Mouse (Mus musculus) forebrain, embryonic 16.5 days (tissue): ENCODE results near the gene Tdp1. TPM values are rescaled to one million over a fixed set of nuclear protein-coding genes. Genes with fewer than 3 reads are reported as not detected.

Source experiments
- ATAC-seq: fragments of 200-750 bp; cut with Nextera tagmentation; 2 replicates; pipeline ENCODE4 v1.8.0; 2017; ENCODE audit warnings: mild to moderate bottlenecking, moderate library complexity
- H3K27ac ChIP-seq: fragments of 300-500 bp; sonication (generic); 2 replicates; pipeline ENCODE4 v1.5.1; 2014; ENCODE audit warnings: low read length, control low read depth
- H3K27me3 ChIP-seq: fragments of 300-500 bp; sonication (generic); replicated peaks from 2 replicates; pipeline ENCODE4 v1.6.1; 2014; ENCODE audit warnings: low read length; ENCODE audit not compliant: control insufficient read depth, insufficient read depth
- H3K36me3 ChIP-seq: fragments of 300-500 bp; sonication (generic); 2 replicates; pipeline ENCODE4 v1.6.1; 2014; ENCODE audit not compliant: control insufficient read depth, insufficient read depth
- H3K4me1 ChIP-seq: fragments of 300-500 bp; sonication (generic); replicated peaks from 2 replicates; pipeline ENCODE4 v1.6.1; 2014; ENCODE audit warnings: low read length; ENCODE audit not compliant: control insufficient read depth, insufficient read depth
- H3K4me2 ChIP-seq: fragments of 300-500 bp; sonication (generic); 2 replicates; pipeline ENCODE4 v1.6.1; 2014; ENCODE audit warnings: mild to moderate bottlenecking, low read length, control low read depth
- H3K4me3 ChIP-seq: fragments of 300-500 bp; sonication (generic); replicated peaks from 2 replicates; pipeline ENCODE4 v1.5.1; 2014; ENCODE audit warnings: mild to moderate bottlenecking, low read length, control low read depth
- H3K9ac ChIP-seq: fragments of 300-500 bp; sonication (generic); replicated peaks from 2 replicates; pipeline ENCODE4 v1.6.1; 2014; ENCODE audit warnings: low read depth, low read length, control low read depth
- H3K9me3 ChIP-seq: fragments of 300-500 bp; sonication (generic); 2 replicates; pipeline ENCODE4 v1.6.1; 2016; ENCODE audit warnings: low read length; ENCODE audit not compliant: control insufficient read depth
- WGBS: fragments of 180-500 bp; shearing (Covaris S2); extraction: QIAGEN DNeasy Blood & Tissue Kit; methylation state at CpG from one replicate; pipeline ENCODE4 v1.1.7; 2014; 5-methylcytosine and 5-hydroxymethylcytosine counted together
- polyA plus RNA-seq: library from polyadenylated mRNA; unstranded; fragments of >200 nt; fragmentation: Nextera tagmentation; extraction: Ambion mirVana; gene quantifications from 2 replicates; pipeline ENCODE4 v1.2.1, GENCODE M21; 2015

Tdp1 gene
- polyA plus RNA-seq, 1 experiment from 2014 or later = 73.7 TPM

DNA sequence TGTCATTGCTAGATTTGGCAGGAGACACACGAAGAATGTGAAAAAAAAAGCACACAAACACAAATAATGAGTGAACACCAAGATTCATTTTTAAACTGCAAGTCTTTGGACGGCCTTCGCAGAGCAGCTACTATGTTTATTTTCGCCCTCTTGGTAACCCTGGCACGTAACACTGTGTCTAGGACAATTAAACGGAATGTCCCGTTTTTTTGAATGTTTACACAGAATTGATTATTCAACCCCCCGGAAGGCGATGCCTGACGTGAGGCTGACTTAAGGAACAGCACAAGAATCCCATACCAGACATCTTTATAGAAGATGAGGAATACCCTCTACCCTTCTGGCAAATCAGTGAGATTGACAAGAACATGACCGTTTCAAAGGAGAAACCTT, 608 bp upstream of the Tdp1 start:
- Histone ChIP-seq H3K4me3 (peak overlapping the region; percentile 80), H3K9me3 (no peaks in the 10 kb centered on the region), H3K4me1 (peaks cover 19% of the 10 kb centered on the region), H3K4me2 (peak overlapping the region; percentile 95), H3K27ac (peak overlapping the region; percentile 87), H3K27me3 (no peaks in the 10 kb centered on the region), H3K36me3 (no peaks in the 10 kb centered on the region), H3K9ac (peak overlapping the region; percentile 53)
- peak; percentile 28 for ATAC-seq
- WGBS = 0% methylated on average over 11 of the region's 11 CpGs

DNA sequence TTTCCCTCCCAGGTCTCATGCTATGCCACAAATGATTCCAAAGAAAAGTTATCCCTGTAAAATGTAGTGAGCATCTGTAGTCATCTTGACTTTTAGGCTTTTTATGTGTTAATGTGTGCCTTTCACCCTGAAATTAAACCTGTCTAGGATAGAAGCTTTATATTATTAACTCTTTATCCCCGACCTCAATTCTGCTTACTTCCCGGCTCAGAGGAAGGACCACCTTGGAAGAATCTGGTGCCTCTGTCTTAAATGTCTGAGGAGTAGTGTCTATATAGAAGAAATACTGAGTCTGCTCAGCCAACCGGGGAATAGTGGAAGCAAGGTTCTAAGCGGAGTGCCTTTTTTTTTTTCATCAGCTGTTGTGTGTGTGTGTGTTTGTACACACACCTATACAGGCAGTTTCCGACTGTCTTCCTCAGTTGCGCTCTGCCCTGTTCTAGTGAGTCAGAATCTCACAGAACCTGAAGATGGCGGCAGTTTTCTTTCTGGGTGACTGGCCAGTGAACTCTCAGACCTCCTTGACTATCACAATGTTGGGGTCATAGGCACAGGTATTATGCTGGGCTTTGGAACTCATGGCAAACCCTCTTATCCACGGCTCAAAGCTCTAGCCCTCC, 1.1 kb downstream of the Tdp1 start:
- Histone ChIP-seq H3K4me1 (peaks cover 19% of the 10 kb centered on the region), H3K27ac (no peak overlapping the region), H3K27me3 (no peaks in the 10 kb centered on the region), H3K4me3 (peak overlapping the region; percentile 80), H3K9ac (peak overlapping the region; percentile 91), H3K9me3 (no peaks in the 10 kb centered on the region), H3K4me2 (peak overlapping the region; percentile 76), H3K36me3 (0 out of 2 replicates have a peak, but pooled peaks cover 3% of the 10 kb centered on the region)
- whole genome bisulfite sequencing = 29% methylated on average over 8 of the region's 8 CpGs
- ATAC-seq = no peak

DNA sequence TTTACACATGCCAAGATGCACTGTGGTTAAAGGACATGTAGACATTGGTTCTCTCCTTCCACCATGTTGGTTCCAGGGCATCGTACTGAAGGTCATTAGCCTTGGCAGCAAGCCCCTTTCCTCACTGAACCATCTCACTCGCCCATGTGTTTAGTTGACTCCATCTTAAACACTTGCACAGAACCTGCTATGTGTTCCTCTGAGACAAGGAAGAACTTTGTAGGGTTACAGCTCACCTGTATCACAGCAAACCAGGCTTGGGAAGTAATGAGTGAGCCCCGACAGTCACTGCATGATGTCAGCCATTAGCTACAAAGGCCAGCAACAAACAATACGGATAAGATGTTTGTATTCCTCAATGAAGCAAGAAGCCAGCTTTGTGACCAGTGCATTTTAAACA, 13.5 kb downstream of the Tdp1 start:
- no peak overlapping the region for H3K4me2 ChIP-seq
- H3K4me1 ChIP-seq = no peaks in the 10 kb centered on the region
- H3K9me3 ChIP-seq = no peaks in the 10 kb centered on the region
- no peaks in the 10 kb centered on the region for H3K27me3 ChIP-seq
- no peak overlapping the region for H3K9ac ChIP-seq
- no peak overlapping the region for H3K27ac ChIP-seq
- 85% methylated on average over 4 of the region's 4 CpGs for WGBS
- ATAC-seq = no peak
- H3K36me3 ChIP-seq = peaks cover 33% of the 10 kb centered on the region; the same call in 1 of the 2 replicates
- H3K4me3 ChIP-seq = no peak overlapping the region

DNA sequence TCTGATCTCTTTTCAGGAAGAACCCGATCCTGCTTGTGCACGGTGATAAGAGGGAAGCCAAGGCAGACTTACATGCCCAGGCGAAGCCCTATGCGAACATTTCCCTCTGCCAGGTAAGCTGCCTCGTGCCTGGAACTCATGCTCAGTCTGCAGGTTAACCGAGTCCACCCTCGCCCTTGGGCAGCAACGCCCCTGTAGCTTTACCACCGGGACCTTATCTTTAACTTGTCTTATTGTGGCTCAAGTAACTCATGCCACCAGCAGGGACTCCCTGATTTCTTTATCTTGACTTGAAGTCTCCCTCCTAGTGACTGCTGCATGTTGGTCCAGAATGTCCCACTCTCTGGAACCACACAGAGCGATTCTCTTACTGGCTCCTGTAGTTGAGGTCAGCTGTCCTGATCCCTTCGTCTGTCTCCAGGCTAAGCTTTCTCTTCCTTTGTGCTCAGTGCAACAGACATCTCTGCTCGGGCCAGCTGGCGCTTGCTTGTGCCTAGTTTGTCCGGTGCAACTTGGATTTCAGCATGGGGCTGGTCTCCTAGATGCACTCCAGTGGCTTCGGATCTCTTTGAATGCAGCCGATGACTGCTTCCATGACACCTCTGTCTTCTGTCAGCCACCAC, 14.0 kb downstream of the Tdp1 start:
- Histone ChIP-seq H3K4me1 (no peaks in the 10 kb centered on the region), H3K9me3 (no peaks in the 10 kb centered on the region), H3K9ac (no peak overlapping the region), H3K36me3 (peaks cover 28% of the 10 kb centered on the region; the same call in 1 of the 2 replicates), H3K4me3 (no peak overlapping the region), H3K27ac (no peak overlapping the region), H3K4me2 (no peak overlapping the region), H3K27me3 (no peaks in the 10 kb centered on the region)
- ATAC-seq = no peak
- WGBS = 90% methylated on average over 16 of the region's 16 CpGs

DNA sequence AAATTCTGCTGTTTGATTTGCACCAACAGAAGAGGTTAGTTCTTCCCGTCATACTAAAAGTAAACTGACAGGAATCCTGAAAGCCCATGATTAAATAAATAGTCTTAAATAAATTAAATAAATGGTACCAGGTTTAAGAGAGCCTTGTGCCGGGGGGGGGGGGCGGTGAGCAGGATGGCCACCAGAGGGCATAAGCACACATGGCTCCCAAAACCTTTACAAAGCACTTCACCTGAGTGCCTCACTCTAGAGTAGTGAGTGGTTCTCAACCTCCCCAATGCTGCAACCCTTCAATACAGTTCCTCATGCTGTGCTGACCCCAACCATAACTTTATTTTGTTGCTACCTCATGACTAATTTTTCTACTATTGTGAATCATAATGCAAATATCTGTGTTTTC, 15.7 kb downstream of the Tdp1 start:
- H3K36me3 ChIP-seq = peaks cover 24% of the 10 kb centered on the region; the same call in 1 of the 2 replicates
- no peak overlapping the region for H3K9ac ChIP-seq
- 88% methylated on average over 1 of the region's 3 CpGs for WGBS
- no peak overlapping the region for H3K4me3 ChIP-seq
- no peak overlapping the region for H3K4me2 ChIP-seq
- no peaks in the 10 kb centered on the region for H3K9me3 ChIP-seq
- no peaks in the 10 kb centered on the region for H3K4me1 ChIP-seq
- H3K27ac ChIP-seq = no peak overlapping the region
- no peaks in the 10 kb centered on the region for H3K27me3 ChIP-seq
- no peak for ATAC-seq

DNA sequence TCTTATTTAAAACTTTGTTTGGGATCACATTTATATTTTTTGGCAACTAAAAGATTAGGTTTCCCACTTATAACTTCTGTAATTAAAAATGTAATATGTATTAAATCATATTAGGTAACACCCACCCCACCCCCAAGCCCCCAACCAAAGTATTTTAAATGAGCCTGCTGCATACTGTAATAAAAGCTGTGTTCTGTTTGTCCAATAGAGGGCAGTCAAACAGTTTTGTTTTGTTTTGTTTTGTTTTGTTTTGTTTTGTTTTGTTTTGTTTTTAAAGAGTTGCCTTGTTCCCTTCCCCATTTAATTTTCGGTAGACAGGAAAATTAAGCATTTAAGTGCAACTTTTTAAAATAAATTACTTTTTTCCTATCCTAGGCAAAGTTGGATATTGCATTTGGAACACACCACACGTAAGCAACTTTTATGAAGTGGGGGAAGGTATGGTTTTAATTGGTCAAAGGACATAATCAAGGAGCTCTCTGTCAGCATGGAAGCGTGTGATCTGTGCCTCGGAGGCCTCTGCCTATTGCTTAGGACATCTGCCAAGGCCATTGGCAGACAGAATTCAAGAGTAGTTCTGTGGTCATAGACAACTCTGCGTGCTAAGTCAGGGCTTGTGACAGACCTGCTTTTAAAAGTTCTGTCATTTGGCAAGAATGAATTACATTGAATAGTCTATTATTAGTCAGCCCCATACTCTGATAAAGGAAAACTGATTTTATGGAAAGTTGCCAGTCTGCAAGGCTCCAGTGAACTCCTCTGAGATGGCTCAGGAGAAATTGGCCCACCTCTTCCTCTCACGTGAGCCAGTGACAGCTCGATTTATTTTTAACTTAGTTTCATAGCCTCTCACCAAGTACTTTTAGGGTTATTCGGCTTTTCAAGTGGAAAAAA, 17.9 kb downstream of the Tdp1 start:
- H3K36me3 ChIP-seq = peaks cover 24% of the 10 kb centered on the region; the same call in 1 of the 2 replicates
- no peak for ATAC-seq
- no peak overlapping the region for H3K9ac ChIP-seq
- no peaks in the 10 kb centered on the region for H3K4me1 ChIP-seq
- 66% methylated on average over 8 of the region's 8 CpGs for WGBS
- H3K4me2 ChIP-seq = no peak overlapping the region
- no peaks in the 10 kb centered on the region for H3K9me3 ChIP-seq
- H3K27ac ChIP-seq = no peak overlapping the region
- no peak overlapping the region for H3K4me3 ChIP-seq
- H3K27me3 ChIP-seq = no peaks in the 10 kb centered on the region

DNA sequence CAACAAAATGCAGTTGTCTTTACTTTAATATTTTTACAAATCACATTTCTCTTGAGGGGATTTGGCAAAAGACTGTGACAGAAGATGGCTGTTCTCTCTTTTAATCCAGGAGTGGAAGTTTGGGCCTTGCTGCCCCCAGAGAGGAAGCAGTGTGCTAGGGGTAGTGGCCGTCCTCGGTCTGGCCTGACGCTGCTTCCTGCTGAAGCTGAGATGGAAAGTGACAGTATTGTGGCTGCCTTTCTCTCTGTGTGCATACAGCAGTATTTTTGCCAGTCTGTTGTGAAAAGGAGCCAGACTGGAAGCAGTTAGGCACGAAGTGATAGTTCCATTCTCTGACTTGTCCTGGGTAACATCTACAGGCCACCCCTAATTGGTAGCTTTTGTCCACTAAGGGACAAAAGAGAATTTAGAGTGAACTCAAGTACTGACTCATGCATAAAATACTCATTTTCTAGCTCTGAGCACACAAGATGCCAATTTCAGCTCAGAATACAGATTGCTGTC, 18.6 kb downstream of the Tdp1 start:
- Histone ChIP-seq H3K4me2 (no peak overlapping the region), H3K9me3 (no peaks in the 10 kb centered on the region), H3K27me3 (no peaks in the 10 kb centered on the region), H3K9ac (no peak overlapping the region), H3K36me3 (peaks cover 28% of the 10 kb centered on the region), H3K4me1 (no peaks in the 10 kb centered on the region), H3K27ac (peak overlapping the region; percentile 42; the same call in 1 of the 2 replicates), H3K4me3 (no peak overlapping the region)
- 44% methylated on average over 4 of the region's 4 CpGs for WGBS
- peak; percentile 57 for ATAC-seq

DNA sequence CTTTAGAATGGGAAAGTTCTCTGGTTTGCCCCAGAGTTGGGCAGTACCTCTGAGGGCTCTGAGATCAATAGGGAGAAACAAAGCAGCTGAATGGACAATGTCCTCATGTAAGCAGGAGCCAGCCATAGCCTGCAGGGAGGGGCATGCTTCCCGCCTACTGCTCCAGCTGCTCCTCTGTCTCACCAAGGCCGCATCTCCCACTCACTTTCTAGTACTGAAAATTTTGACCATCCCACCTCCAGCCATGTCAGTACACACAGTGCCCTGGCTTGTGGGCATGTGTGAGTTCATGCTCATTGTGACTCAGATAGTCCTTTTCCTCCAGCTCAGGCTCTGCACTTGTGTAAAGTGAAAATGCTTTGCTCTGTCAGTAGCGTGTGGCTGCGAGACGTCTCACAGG, 20.2 kb downstream of the Tdp1 start:
- no peaks in the 10 kb centered on the region for H3K9me3 ChIP-seq
- H3K4me1 ChIP-seq = no peaks in the 10 kb centered on the region
- H3K27ac ChIP-seq = no peak overlapping the region
- WGBS = 88% methylated on average over 5 of the region's 5 CpGs
- no peak overlapping the region for H3K4me2 ChIP-seq
- no peaks in the 10 kb centered on the region for H3K27me3 ChIP-seq
- peaks cover 23% of the 10 kb centered on the region for H3K36me3 ChIP-seq
- no peak overlapping the region for H3K4me3 ChIP-seq
- no peak overlapping the region for H3K9ac ChIP-seq
- ATAC-seq = no peak

DNA sequence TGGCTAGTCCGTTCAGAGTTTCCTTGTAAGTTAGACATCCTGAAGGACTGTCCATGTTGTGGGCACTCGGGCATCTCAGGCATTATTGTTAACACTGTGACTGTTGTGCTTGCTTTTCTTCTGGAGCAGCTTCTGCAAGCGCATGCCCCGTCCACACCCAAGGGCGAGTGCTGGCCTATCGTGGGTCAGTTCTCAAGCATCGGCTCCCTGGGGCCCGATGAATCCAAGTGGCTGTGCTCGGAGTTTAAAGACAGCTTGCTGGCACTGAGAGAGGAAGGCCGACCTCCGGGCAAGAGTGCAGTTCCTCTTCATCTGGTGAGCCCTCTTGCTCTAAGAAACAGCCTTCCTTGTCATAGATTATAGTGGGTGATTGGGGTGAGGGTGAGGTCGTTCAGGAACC, 27.1 kb downstream of the Tdp1 start:
- ATAC-seq = no peak
- H3K36me3 ChIP-seq = peaks cover 27% of the 10 kb centered on the region
- H3K4me2 ChIP-seq = no peak overlapping the region
- no peak overlapping the region for H3K4me3 ChIP-seq
- H3K9me3 ChIP-seq = no peaks in the 10 kb centered on the region
- WGBS = 87% methylated on average over 12 of the region's 12 CpGs
- no peak overlapping the region for H3K9ac ChIP-seq
- H3K4me1 ChIP-seq = no peaks in the 10 kb centered on the region
- no peaks in the 10 kb centered on the region for H3K27me3 ChIP-seq
- no peak overlapping the region for H3K27ac ChIP-seq
